Mouse (Mus musculus) kidney, embryonic 16.5 days (tissue): ENCODE measurements at regions not wholly inside any gene's neighbourhood (a gene's known extent, or its start where the extent isn't known, plus 50 kb on each side); places are given as distances from the start of the nearest gene placed in this dataset.
A peak's percentile ranks its signal among the peaks of the same experiment; 100 is the strongest.

Experiments
- ATAC-seq: fragments of 200-750 bp; cut with Nextera tagmentation; 2 replicates; pipeline ENCODE4 v1.8.0; 2017; ENCODE audit warnings: moderate TSS enrichment; ENCODE audit not compliant: low FRiP score, low TSS enrichment
- H3K27ac ChIP-seq: fragments of 300-500 bp; sonication (generic); 2 replicates; pipeline ENCODE4 v1.5.1; 2014; ENCODE audit warnings: low read length
- H3K27me3 ChIP-seq: fragments of 300-500 bp; sonication (generic); 2 replicates; pipeline ENCODE4 v1.6.1; 2014; ENCODE audit warnings: low read length, control low read depth, mixed read lengths; ENCODE audit not compliant: insufficient read depth
- H3K36me3 ChIP-seq: fragments of 300-500 bp; sonication (generic); 2 replicates; pipeline ENCODE4 v1.6.1; 2014; ENCODE audit warnings: low read length, control low read depth, mixed read lengths; ENCODE audit not compliant: insufficient read depth
- H3K4me1 ChIP-seq: fragments of 300-500 bp; sonication (generic); 2 replicates; pipeline ENCODE4 v1.6.1; 2014; ENCODE audit warnings: low read length, control low read depth, mixed read lengths; ENCODE audit not compliant: insufficient read depth
- H3K4me2 ChIP-seq: fragments of 300-500 bp; sonication (generic); replicated peaks from 2 replicates; pipeline ENCODE4 v1.6.1; 2014; ENCODE audit warnings: low read depth, low read length
- H3K4me3 ChIP-seq: fragments of 300-500 bp; sonication (generic); 2 replicates; pipeline ENCODE4 v1.5.1; 2014; ENCODE audit warnings: mild to moderate bottlenecking, low read length
- H3K9ac ChIP-seq: fragments of 300-500 bp; sonication (generic); replicated peaks from 2 replicates; pipeline ENCODE4 v1.6.1; 2014; ENCODE audit warnings: low read length
- H3K9me3 ChIP-seq: fragments of 300-500 bp; sonication (generic); 2 replicates; pipeline ENCODE4 v1.6.1; 2016; ENCODE audit warnings: low read length, control low read depth
- WGBS: fragments of 180-500 bp; shearing (Covaris S2); extraction: QIAGEN DNeasy Blood & Tissue Kit; methylation state at CpG from one replicate; pipeline ENCODE4 v1.1.7; 2014; 5-methylcytosine and 5-hydroxymethylcytosine counted together

DNA sequence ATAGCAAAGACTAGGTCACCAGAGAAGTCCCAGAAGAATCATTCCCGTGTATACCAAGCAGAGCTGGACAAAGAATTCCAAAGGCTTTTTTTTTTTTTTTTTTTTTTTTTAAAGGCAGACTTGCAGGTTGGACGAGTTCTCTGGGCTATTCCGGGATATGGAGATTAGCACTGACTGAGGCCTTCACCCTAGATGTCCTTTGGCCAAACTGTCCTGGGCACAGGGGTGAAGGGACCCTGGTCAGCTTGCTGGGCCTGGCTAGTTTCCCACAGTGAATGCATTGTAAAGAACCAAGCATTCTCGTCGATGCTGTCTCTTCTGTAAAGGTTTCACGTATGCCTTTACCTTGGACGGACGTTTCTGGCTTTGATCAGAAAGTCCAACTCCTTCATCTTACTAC, 128.2 kb upstream of the Map3k1 start:
- Histone ChIP-seq H3K36me3 (no peaks in the 10 kb centered on the region), H3K9me3 (no peaks in the 10 kb centered on the region), H3K9ac (no peak overlapping the region), H3K4me3 (no peak overlapping the region), H3K4me2 (no peak overlapping the region), H3K27me3 (no peaks in the 10 kb centered on the region), H3K27ac (peak overlapping the region; percentile 85), H3K4me1 (peaks cover 48% of the 10 kb centered on the region)
- no peak for ATAC-seq
- WGBS: 57% methylated on average over 8 of the region's 8 CpGs

- Histone ChIP-seq H3K27ac (peak overlapping the region; percentile 31; the same call in 1 of the 2 replicates), H3K4me2 (no peak overlapping the region), H3K27me3 (no peaks in the 10 kb centered on the region), H3K9me3 (no peaks in the 10 kb centered on the region), H3K9ac (peak overlapping the region; percentile 35; the same call in 1 of the 2 replicates), H3K4me3 (no peak overlapping the region), H3K36me3 (no peaks in the 10 kb centered on the region), H3K4me1 (peaks cover 39% of the 10 kb centered on the region)
- 49% methylated on average over 8 of the region's 8 CpGs for WGBS
- no peak for ATAC-seq
Measured at GRCm38 (mm10) chr13:111938896-111939422, 130.2 kb upstream of the Map3k1 start.

GRCm38 (mm10) chr13:111939534-111940115, 130.8 kb upstream of the Map3k1 start:
- WGBS: 30% methylated on average over 6 of the region's 6 CpGs
- H3K4me2 ChIP-seq: no peak overlapping the region
- no peak overlapping the region for H3K9ac ChIP-seq
- H3K4me3 ChIP-seq: no peak overlapping the region
- H3K27me3 ChIP-seq: no peaks in the 10 kb centered on the region
- peaks cover 43% of the 10 kb centered on the region for H3K4me1 ChIP-seq
- H3K36me3 ChIP-seq: no peaks in the 10 kb centered on the region
- no peak for ATAC-seq
- H3K9me3 ChIP-seq: no peaks in the 10 kb centered on the region
- H3K27ac ChIP-seq: peak overlapping the region; percentile 23; the same call in 1 of the 2 replicates

- 87% methylated on average over 4 of the region's 4 CpGs for WGBS
Measured at GRCm38 (mm10) chr13:111940275-111940674, 131.5 kb upstream of the Map3k1 start.

DNA sequence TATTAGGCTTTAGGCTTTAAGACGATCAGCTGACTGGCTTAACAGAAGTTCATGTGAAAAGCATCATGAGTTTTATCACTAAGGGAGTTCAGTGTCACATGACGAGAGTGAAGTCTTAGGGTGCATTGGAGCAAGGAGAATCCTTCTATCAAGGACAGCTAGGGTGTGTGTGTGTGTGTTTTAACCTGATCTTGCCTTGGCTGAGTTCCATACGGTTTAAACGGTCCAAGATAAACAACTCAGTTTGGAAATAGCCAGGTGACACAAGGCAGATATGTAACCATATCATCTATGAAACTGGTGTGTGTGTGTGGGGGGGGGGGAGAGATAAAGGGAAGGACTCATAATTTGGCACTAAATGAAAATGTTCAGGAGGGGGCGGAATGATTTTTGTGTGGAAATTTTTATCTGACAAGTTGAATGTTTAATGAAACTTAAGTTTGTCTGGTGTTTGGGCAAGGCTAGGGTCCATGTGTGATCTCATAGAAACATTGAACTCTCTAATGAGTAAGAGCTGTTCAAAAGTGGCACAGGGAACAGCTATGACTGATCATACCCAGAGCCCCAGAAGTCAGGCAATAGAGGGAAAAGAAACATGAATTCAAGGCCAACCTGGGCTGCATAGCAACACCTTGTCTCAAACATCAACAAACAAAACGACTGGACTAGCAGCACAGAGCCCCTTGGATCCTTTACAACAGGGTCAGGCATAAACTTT, 132.2 kb upstream of the Map3k1 start:
- no peak overlapping the region for H3K9ac ChIP-seq
- peaks cover 41% of the 10 kb centered on the region for H3K4me1 ChIP-seq
- no peak overlapping the region for H3K27ac ChIP-seq
- WGBS: 44% methylated on average over 6 of the region's 6 CpGs
- no peak overlapping the region for H3K4me3 ChIP-seq
- no peaks in the 10 kb centered on the region for H3K27me3 ChIP-seq
- no peaks in the 10 kb centered on the region for H3K36me3 ChIP-seq
- H3K9me3 ChIP-seq: no peaks in the 10 kb centered on the region
- H3K4me2 ChIP-seq: no peak overlapping the region
- 0 out of 2 replicates have a peak, but pooled peaks have one; percentile 39 for ATAC-seq

More at GRCm38 (mm10) chr13:111940275-111940674, 131.5 kb upstream of the Map3k1 start:
- peaks cover 43% of the 10 kb centered on the region for H3K4me1 ChIP-seq
- H3K36me3 ChIP-seq: no peaks in the 10 kb centered on the region
- 0 out of 2 replicates have a peak overlapping the region, but pooled peaks have one; percentile 23 for H3K27ac ChIP-seq
- no peak for ATAC-seq
- H3K4me3 ChIP-seq: no peak overlapping the region
- H3K9ac ChIP-seq: no peak overlapping the region
- no peak overlapping the region for H3K4me2 ChIP-seq
- no peaks in the 10 kb centered on the region for H3K9me3 ChIP-seq
- H3K27me3 ChIP-seq: no peaks in the 10 kb centered on the region

- no peaks in the 10 kb centered on the region for H3K9me3 ChIP-seq
- no peak for ATAC-seq
- H3K4me1 ChIP-seq: peaks cover 36% of the 10 kb centered on the region
- no peak overlapping the region for H3K27ac ChIP-seq
- no peak overlapping the region for H3K4me3 ChIP-seq
- H3K36me3 ChIP-seq: no peaks in the 10 kb centered on the region
- H3K27me3 ChIP-seq: no peaks in the 10 kb centered on the region
- 97% methylated on average over 4 of the region's 4 CpGs for WGBS
- H3K9ac ChIP-seq: no peak overlapping the region
- H3K4me2 ChIP-seq: no peak overlapping the region
Measured at GRCm38 (mm10) chr13:111941946-111942345, 133.2 kb upstream of the Map3k1 start.

GRCm38 (mm10) chr13:111943392-111944088, 134.7 kb upstream of the Map3k1 start:
- 52% methylated on average over 15 of the region's 15 CpGs for WGBS
- no peak overlapping the region for H3K4me2 ChIP-seq
- H3K9me3 ChIP-seq: no peaks in the 10 kb centered on the region
- no peak overlapping the region for H3K4me3 ChIP-seq
- no peak overlapping the region for H3K27ac ChIP-seq
- H3K36me3 ChIP-seq: no peaks in the 10 kb centered on the region
- H3K27me3 ChIP-seq: no peaks in the 10 kb centered on the region
- H3K4me1 ChIP-seq: peaks cover 33% of the 10 kb centered on the region
- ATAC-seq: no peak
- H3K9ac ChIP-seq: no peak overlapping the region

DNA sequence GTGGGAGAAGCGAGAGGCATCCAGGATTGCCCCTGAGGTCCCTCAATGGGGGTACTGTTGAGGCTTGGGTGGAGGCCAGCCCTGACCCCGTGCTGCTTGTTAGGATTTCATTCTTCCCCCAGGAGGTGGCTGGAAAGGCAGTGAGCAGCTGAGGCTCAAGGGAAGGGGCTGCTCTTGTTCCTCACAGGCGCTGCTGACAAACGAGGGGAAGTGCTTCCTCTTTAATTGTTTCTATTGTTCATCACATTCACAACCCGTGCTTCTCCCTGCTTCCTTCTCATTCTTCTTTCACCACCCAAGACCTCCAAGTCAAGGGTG, 135.3 kb upstream of the Map3k1 start:
- H3K4me3 ChIP-seq: no peak overlapping the region
- WGBS: 22% methylated on average over 5 of the region's 5 CpGs
- no peaks in the 10 kb centered on the region for H3K27me3 ChIP-seq
- peak; percentile 43; the same call in 1 of the 2 replicates for ATAC-seq
- H3K9ac ChIP-seq: no peak overlapping the region
- H3K4me1 ChIP-seq: peaks cover 30% of the 10 kb centered on the region
- no peak overlapping the region for H3K27ac ChIP-seq
- no peak overlapping the region for H3K4me2 ChIP-seq
- no peaks in the 10 kb centered on the region for H3K36me3 ChIP-seq
- no peaks in the 10 kb centered on the region for H3K9me3 ChIP-seq

DNA sequence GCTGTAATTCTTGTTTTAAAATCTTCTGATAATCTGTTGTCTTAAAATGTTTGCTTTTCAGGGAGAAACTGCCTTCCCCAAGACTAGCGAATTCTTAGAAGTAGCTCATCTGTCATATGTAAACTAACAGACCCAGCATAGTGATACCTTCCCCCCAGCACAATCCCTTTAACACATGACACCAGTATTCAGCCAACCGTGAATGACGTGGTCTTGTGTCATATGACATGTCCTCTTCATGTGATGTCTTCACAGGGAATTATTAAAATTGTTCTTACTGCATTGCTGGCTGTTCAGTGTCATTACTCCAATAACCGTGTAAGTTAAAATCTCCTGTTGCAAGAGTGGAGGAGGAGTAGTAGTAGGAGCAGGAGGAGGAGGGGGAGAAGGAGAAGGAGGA, 137.5 kb upstream of the Map3k1 start:
- no peak for ATAC-seq
- no peak overlapping the region for H3K4me2 ChIP-seq
- 56% methylated on average over 4 of the region's 4 CpGs for WGBS
- H3K9ac ChIP-seq: no peak overlapping the region
- no peaks in the 10 kb centered on the region for H3K36me3 ChIP-seq
- no peak overlapping the region for H3K4me3 ChIP-seq
- H3K27ac ChIP-seq: no peak overlapping the region
- no peaks in the 10 kb centered on the region for H3K9me3 ChIP-seq
- no peaks in the 10 kb centered on the region for H3K27me3 ChIP-seq
- H3K4me1 ChIP-seq: peaks cover 15% of the 10 kb centered on the region; the same call in 1 of the 2 replicates
